Mouse (Mus musculus) bone marrow, adult 2 months (tissue): ENCODE measurements around the gene Gtf2h1.

Experiments
- CTCF ChIP-seq: fragments of 200-500 bp; IDR thresholded peaks from 2 replicates; pipeline ENCODE4 v1.5.1; 2011; ENCODE audit warnings: low read length, control low read depth; ENCODE audit not compliant: control insufficient read depth, insufficient read depth
- POLR2A ChIP-seq: fragments of 200-500 bp; IDR thresholded peaks from 2 replicates; pipeline ENCODE4 v1.6.1; 2011; ENCODE audit warnings: low read depth, mild to moderate bottlenecking, control low read depth, low read length, borderline replicate concordance; ENCODE audit not compliant: control insufficient read depth

DNA sequence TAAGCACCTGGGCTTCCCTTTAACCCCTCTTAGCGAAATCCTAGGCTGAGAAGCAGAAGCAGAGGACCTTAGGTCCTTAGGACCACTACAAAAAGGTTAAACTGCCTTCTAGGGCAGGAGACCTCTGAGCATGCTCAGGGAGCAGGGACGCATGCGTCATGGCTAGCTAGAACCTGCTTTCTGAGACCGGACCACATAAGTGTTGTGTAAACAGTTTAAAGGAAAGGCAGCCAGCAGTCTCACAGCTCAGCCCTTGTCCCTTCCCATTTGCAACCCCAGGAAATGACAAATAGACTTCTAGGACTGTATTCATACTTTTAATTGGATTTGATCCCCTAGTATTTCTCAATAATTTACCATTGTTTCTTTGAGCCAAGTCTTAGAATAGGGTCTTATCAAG is 44.4 kb downstream of the Gtf2h1 start:
- no peak for TF ChIP-seq CTCF
- no peak for TF ChIP-seq POLR2A
